16 mouse cellular contexts compared by ENCODE assay signal in the genomic region with DNA sequence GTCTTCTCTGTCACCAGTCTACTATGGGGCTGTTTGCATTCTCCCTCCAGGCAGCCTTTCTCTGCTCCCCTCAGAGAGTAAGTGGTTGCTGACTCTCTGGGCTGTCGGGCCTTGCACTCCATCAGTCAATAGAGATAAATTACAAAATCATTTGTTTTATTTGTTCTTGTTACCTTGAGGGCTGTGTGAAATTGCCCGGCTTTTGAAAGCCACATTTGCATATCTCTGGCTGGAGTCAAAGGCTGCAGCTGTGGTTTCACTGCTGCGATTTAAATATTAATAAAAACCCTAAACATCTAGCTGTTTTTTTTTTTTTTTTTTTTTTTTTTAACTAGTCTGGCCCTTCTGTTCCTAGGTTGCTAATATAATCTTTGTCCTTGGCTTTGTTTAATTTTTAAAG. TPM values are rescaled to one million over a fixed set of nuclear protein-coding genes. Genes with fewer than 3 reads are reported as not detected.
DNase-seq lines count a peak whose midpoint lies in the region; ATAC-seq and TF ChIP-seq lines count a peak whose summit lies in the region.
"Had no signal": no experiment of that assay in that cellular context is flagged by ENCODE, and none has a peak within 500 bp of the region (broad histone marks: within the 10 kb centered on the region; RNA-seq: fewer than 3 reads in every experiment).

No protein-coding gene starts in this region.

- H3K9me3 ChIP-seq in forebrain, embryonic 12.5 days, result no peaks in the 10 kb centered on the region
- H3K9me3 ChIP-seq in forebrain, postnatal 0 days (ENCODE audit: low read length), result no peaks in the 10 kb centered on the region
- no peaks in the 10 kb centered on the region for H3K9me3 ChIP-seq in midbrain, embryonic 10.5 days (replicated peaks)
- no peaks in the 10 kb centered on the region for H3K9me3 ChIP-seq in midbrain, postnatal 0 days (ENCODE audit: low read length)
- no peaks in the 10 kb centered on the region for H3K9me3 ChIP-seq in hindbrain, embryonic 13.5 days
- no peaks in the 10 kb centered on the region for H3K9me3 ChIP-seq in neural tube, embryonic 12.5 days
- H3K9me3 ChIP-seq: intestine, embryonic 15.5 days; megakaryocyte, embryonic 14.5 days had no signal

- peak overlapping the region; percentile 72 for H3K27ac ChIP-seq in forebrain, embryonic 12.5 days
- H3K27ac ChIP-seq in forebrain, postnatal 0 days (ENCODE audit: low read depth, low read length), result no peak overlapping the region
- peak overlapping the region; percentile 69 for H3K27ac ChIP-seq in midbrain, embryonic 10.5 days (replicated peaks)
- no peak overlapping the region for H3K27ac ChIP-seq in midbrain, postnatal 0 days (ENCODE audit: low read depth, low read length)
- peak overlapping the region; percentile 66 for H3K27ac ChIP-seq in hindbrain, embryonic 13.5 days
- H3K27ac ChIP-seq in neural tube, embryonic 12.5 days, result peak overlapping the region; percentile 29; the same call in 1 of the 2 replicates

- DNase-seq in forebrain, postnatal 0 days, result no peak
- no peak for DNase-seq in midbrain, embryonic 10.5 days (ENCODE audit: low spot score)
- DNase-seq in midbrain, postnatal 0 days (ENCODE audit: low spot score), result no peak
- no peak for DNase-seq in Muller cell, postnatal 12 days (ENCODE audit: inconsistent ontology term)
- no peak for DNase-seq in adrenal gland, postnatal 36 days
- DNase-seq: adrenal gland, postnatal 10 days; cerebellum, postnatal 14 days; gastrocnemius, postnatal 14 days; kidney, postnatal 36 days; left cerebral cortex, postnatal 4 days; lung, adult 2 months had no signal

- no peak for ATAC-seq in forebrain, embryonic 12.5 days (ENCODE audit: low FRiP score)
- ATAC-seq in forebrain, postnatal 0 days, result no peak
- no peak for ATAC-seq in midbrain, postnatal 0 days (ENCODE audit: low FRiP score)
- no peak for ATAC-seq in hindbrain, embryonic 13.5 days (ENCODE audit: low FRiP score)
- ATAC-seq in neural tube, embryonic 12.5 days (ENCODE audit: low FRiP score, low read depth), result no peak
- ATAC-seq: intestine, embryonic 15.5 days had no signal

- no peaks in the 10 kb centered on the region for H3K27me3 ChIP-seq in forebrain, embryonic 12.5 days
- H3K27me3 ChIP-seq in forebrain, postnatal 0 days (ENCODE audit: insufficient read depth, low read length), result no peaks in the 10 kb centered on the region
- H3K27me3 ChIP-seq in midbrain, embryonic 10.5 days (ENCODE audit: low read depth, poor library complexity, severe bottlenecking), result no peaks in the 10 kb centered on the region
- H3K27me3 ChIP-seq in midbrain, postnatal 0 days (ENCODE audit: insufficient read depth, low read length), result no peaks in the 10 kb centered on the region
- no peaks in the 10 kb centered on the region for H3K27me3 ChIP-seq in hindbrain, embryonic 13.5 days
- H3K27me3 ChIP-seq in neural tube, embryonic 12.5 days (replicated peaks), result no peaks in the 10 kb centered on the region
- H3K27me3 ChIP-seq: intestine, embryonic 15.5 days had no signal

- peaks cover 17% of the 10 kb centered on the region; the same call in 1 of the 2 replicates for H3K36me3 ChIP-seq in forebrain, embryonic 12.5 days (replicated peaks)
- H3K36me3 ChIP-seq in forebrain, postnatal 0 days (ENCODE audit: insufficient read depth), result no peaks in the 10 kb centered on the region
- peaks cover 26% of the 10 kb centered on the region for H3K36me3 ChIP-seq in midbrain, embryonic 10.5 days
- no peaks in the 10 kb centered on the region for H3K36me3 ChIP-seq in midbrain, postnatal 0 days (ENCODE audit: insufficient read depth, low read length)
- H3K36me3 ChIP-seq in hindbrain, embryonic 13.5 days, result no peaks in the 10 kb centered on the region
- peaks cover 3% of the 10 kb centered on the region; the same call in 1 of the 2 replicates for H3K36me3 ChIP-seq in neural tube, embryonic 12.5 days
- H3K36me3 ChIP-seq: intestine, embryonic 15.5 days had no signal

- TF ChIP-seq CTCF in forebrain, postnatal 0 days (IDR thresholded peaks at IDR 0.05; ENCODE audit: low read depth), result no peak
- TF ChIP-seq CTCF in midbrain, postnatal 0 days (IDR thresholded peaks at IDR 0.05), result no peak

- H3K4me2 ChIP-seq in forebrain, embryonic 12.5 days, result no peak overlapping the region
- no peak overlapping the region for H3K4me2 ChIP-seq in forebrain, postnatal 0 days (ENCODE audit: low read depth)
- H3K4me2 ChIP-seq in midbrain, postnatal 0 days (ENCODE audit: low read depth, low read length, poor library complexity, severe bottlenecking), result no peak overlapping the region
- H3K4me2 ChIP-seq in hindbrain, embryonic 13.5 days, result no peak overlapping the region
- no peak overlapping the region for H3K4me2 ChIP-seq in neural tube, embryonic 12.5 days (replicated peaks)
- H3K4me2 ChIP-seq: intestine, embryonic 15.5 days had no signal

- H3K4me3 ChIP-seq in forebrain, embryonic 12.5 days (replicated peaks), result no peak overlapping the region
- no peak overlapping the region for H3K4me3 ChIP-seq in forebrain, postnatal 0 days (ENCODE audit: low read depth, low read length)
- H3K4me3 ChIP-seq in midbrain, embryonic 10.5 days, result no peak overlapping the region
- no peak overlapping the region for H3K4me3 ChIP-seq in midbrain, postnatal 0 days (ENCODE audit: low read depth, low read length)
- H3K4me3 ChIP-seq in hindbrain, embryonic 13.5 days, result no peak overlapping the region
- H3K4me3 ChIP-seq in neural tube, embryonic 12.5 days, result no peak overlapping the region
- H3K4me3 ChIP-seq: intestine, embryonic 15.5 days; megakaryocyte, embryonic 14.5 days had no signal

- H3K4me1 ChIP-seq in forebrain, embryonic 12.5 days, result peaks cover 43% of the 10 kb centered on the region
- H3K4me1 ChIP-seq in forebrain, postnatal 0 days (ENCODE audit: insufficient read depth), result no peaks in the 10 kb centered on the region
- H3K4me1 ChIP-seq in midbrain, embryonic 10.5 days, result peaks cover 48% of the 10 kb centered on the region
- H3K4me1 ChIP-seq in midbrain, postnatal 0 days (ENCODE audit: insufficient read depth, low read length), result no peaks in the 10 kb centered on the region
- H3K4me1 ChIP-seq in hindbrain, embryonic 13.5 days (replicated peaks), result peaks cover 24% of the 10 kb centered on the region
- H3K4me1 ChIP-seq in neural tube, embryonic 12.5 days, result peaks cover 31% of the 10 kb centered on the region

- no peak overlapping the region for H3K9ac ChIP-seq in forebrain, embryonic 12.5 days
- no peak overlapping the region for H3K9ac ChIP-seq in forebrain, postnatal 0 days
- no peak overlapping the region for H3K9ac ChIP-seq in midbrain, postnatal 0 days (replicated peaks; ENCODE audit: low read length, poor library complexity, severe bottlenecking)
- H3K9ac ChIP-seq in hindbrain, embryonic 13.5 days, result no peak overlapping the region
- H3K9ac ChIP-seq in neural tube, embryonic 12.5 days, result no peak overlapping the region
- H3K9ac ChIP-seq: intestine, embryonic 15.5 days had no signal

- WGBS in forebrain, embryonic 12.5 days, result 28% methylated on average over 3 of the region's 3 CpGs
- 24% methylated on average over 3 of the region's 3 CpGs for WGBS in forebrain, postnatal 0 days
- WGBS in midbrain, embryonic 10.5 days, result 57% methylated on average over 3 of the region's 3 CpGs
- WGBS in midbrain, postnatal 0 days, result 20% methylated on average over 3 of the region's 3 CpGs
- 18% methylated on average over 3 of the region's 3 CpGs for WGBS in hindbrain, embryonic 13.5 days
- WGBS in neural tube, embryonic 12.5 days, result 16% methylated on average over 3 of the region's 3 CpGs

RNA-seq across cellular contexts. Expression of a gene that starts 17.8 kb away (rescaled TPM):
- polyA plus RNA-seq in forebrain, embryonic 12.5 days (2016; fragmentation: Nextera tagmentation; extraction: Ambion mirVana), result 62.9 and 65.4 TPM in 2 replicates
- 131 and 174 TPM in 2 replicates for total RNA-seq in forebrain, postnatal 0 days (2014; rRNA removed)
- polyA plus RNA-seq in forebrain, postnatal 0 days (2015; fragmentation: Nextera tagmentation; extraction: Ambion mirVana), result 73.3 and 92.7 TPM in 2 replicates
- polyA plus RNA-seq in midbrain, embryonic 10.5 days (2016; fragmentation: Nextera tagmentation; extraction: Ambion mirVana), result 36.1 and 47.7 TPM in 2 replicates
- 313 and 334 TPM in 2 replicates for total RNA-seq in midbrain, postnatal 0 days (2014; rRNA removed)
- 143 and 146 TPM in 2 replicates for polyA plus RNA-seq in midbrain, postnatal 0 days (2015; fragmentation: Nextera tagmentation; extraction: Ambion mirVana)
- 92.1 and 96.6 TPM in 2 replicates for polyA plus RNA-seq in hindbrain, embryonic 13.5 days (2015; fragmentation: Nextera tagmentation; extraction: Ambion mirVana)
- 71.6 and 75.1 TPM in 2 replicates for polyA plus RNA-seq in neural tube, embryonic 12.5 days (2016; fragmentation: Nextera tagmentation; extraction: Ambion mirVana)
- total RNA-seq in adrenal gland, postnatal 36 days (2021), result 100 to 1,000 TPM; 123 to 141 TPM

RNA-seq across cellular contexts. Expression of a gene that starts 19.0 kb away (rescaled TPM):
- polyA plus RNA-seq in forebrain, embryonic 12.5 days (2016; fragmentation: Nextera tagmentation; extraction: Ambion mirVana), result 101 and 105 TPM in 2 replicates
- 61.9 and 71.4 TPM in 2 replicates for total RNA-seq in forebrain, postnatal 0 days (2014; rRNA removed)
- polyA plus RNA-seq in forebrain, postnatal 0 days (2015; fragmentation: Nextera tagmentation; extraction: Ambion mirVana), result 88.1 and 96.6 TPM in 2 replicates
- polyA plus RNA-seq in midbrain, embryonic 10.5 days (2016; fragmentation: Nextera tagmentation; extraction: Ambion mirVana), result 38.8 and 57.7 TPM in 2 replicates
- 90.5 and 96.3 TPM in 2 replicates for total RNA-seq in midbrain, postnatal 0 days (2014; rRNA removed)
- polyA plus RNA-seq in midbrain, postnatal 0 days (2015; fragmentation: Nextera tagmentation; extraction: Ambion mirVana), result 95.7 and 104 TPM in 2 replicates
- 108 and 111 TPM in 2 replicates for polyA plus RNA-seq in hindbrain, embryonic 13.5 days (2015; fragmentation: Nextera tagmentation; extraction: Ambion mirVana)
- polyA plus RNA-seq in neural tube, embryonic 12.5 days (2016; fragmentation: Nextera tagmentation; extraction: Ambion mirVana), result 84.0 and 99.7 TPM in 2 replicates
- total RNA-seq in adrenal gland, postnatal 36 days (2021), result 10 to 100 TPM; 10.2 to 11.6 TPM

RNA-seq across cellular contexts. Expression of a gene that starts 35.6 kb away (rescaled TPM):
- 2.2 TPM in 2 replicates for polyA plus RNA-seq in forebrain, embryonic 12.5 days (2016; fragmentation: Nextera tagmentation; extraction: Ambion mirVana)
- 3.2 and 5.2 TPM in 2 replicates for total RNA-seq in forebrain, postnatal 0 days (2014; rRNA removed)
- polyA plus RNA-seq in forebrain, postnatal 0 days (2015; fragmentation: Nextera tagmentation; extraction: Ambion mirVana), result 3.8 and 5.1 TPM in 2 replicates
- polyA plus RNA-seq in midbrain, embryonic 10.5 days (2016; fragmentation: Nextera tagmentation; extraction: Ambion mirVana), result 3.2 and 4.0 TPM in 2 replicates
- 1.9 and 3.3 TPM in 2 replicates for total RNA-seq in midbrain, postnatal 0 days (2014; rRNA removed)
- polyA plus RNA-seq in midbrain, postnatal 0 days (2015; fragmentation: Nextera tagmentation; extraction: Ambion mirVana), result 4.5 TPM in 2 replicates
- polyA plus RNA-seq in hindbrain, embryonic 13.5 days (2015; fragmentation: Nextera tagmentation; extraction: Ambion mirVana), result 3.7 and 4.0 TPM in 2 replicates
- 3.4 and 4.3 TPM in 2 replicates for polyA plus RNA-seq in neural tube, embryonic 12.5 days (2016; fragmentation: Nextera tagmentation; extraction: Ambion mirVana)
- total RNA-seq in adrenal gland, postnatal 36 days (2021), result 10 to 100 TPM; 39.1 to 41.8 TPM

RNA-seq across cellular contexts. Expression of a gene that starts 41.7 kb away (rescaled TPM):
- polyA plus RNA-seq in forebrain, embryonic 12.5 days (2016; fragmentation: Nextera tagmentation; extraction: Ambion mirVana), result 354 and 378 TPM in 2 replicates
- total RNA-seq in forebrain, postnatal 0 days (2014; rRNA removed), result 785 and 1,503 TPM in 2 replicates
- polyA plus RNA-seq in forebrain, postnatal 0 days (2015; fragmentation: Nextera tagmentation; extraction: Ambion mirVana), result 274 and 348 TPM in 2 replicates
- polyA plus RNA-seq in midbrain, embryonic 10.5 days (2016; fragmentation: Nextera tagmentation; extraction: Ambion mirVana), result 382 and 448 TPM in 2 replicates
- 605 and 614 TPM in 2 replicates for total RNA-seq in midbrain, postnatal 0 days (2014; rRNA removed)
- 227 and 260 TPM in 2 replicates for polyA plus RNA-seq in midbrain, postnatal 0 days (2015; fragmentation: Nextera tagmentation; extraction: Ambion mirVana)
- 301 and 310 TPM in 2 replicates for polyA plus RNA-seq in hindbrain, embryonic 13.5 days (2015; fragmentation: Nextera tagmentation; extraction: Ambion mirVana)
- polyA plus RNA-seq in neural tube, embryonic 12.5 days (2016; fragmentation: Nextera tagmentation; extraction: Ambion mirVana), result 327 and 346 TPM in 2 replicates
- 10 to 100 TPM; 77.7 to 94.3 TPM for total RNA-seq in adrenal gland, postnatal 36 days (2021)

RNA-seq across cellular contexts. Expression of a gene that starts 58.7 kb away (rescaled TPM):
- 2.1 and 2.5 TPM in 2 replicates for polyA plus RNA-seq in forebrain, embryonic 12.5 days (2016; fragmentation: Nextera tagmentation; extraction: Ambion mirVana)
- 0.62 and 1.8 TPM in 2 replicates for total RNA-seq in forebrain, postnatal 0 days (2014; rRNA removed)
- polyA plus RNA-seq in forebrain, postnatal 0 days (2015; fragmentation: Nextera tagmentation; extraction: Ambion mirVana), result 1.2 and 2.4 TPM in 2 replicates
- 2.4 and 3.7 TPM in 2 replicates for polyA plus RNA-seq in midbrain, embryonic 10.5 days (2016; fragmentation: Nextera tagmentation; extraction: Ambion mirVana)
- 0.66 and 2.7 TPM in 2 replicates for total RNA-seq in midbrain, postnatal 0 days (2014; rRNA removed)
- polyA plus RNA-seq in midbrain, postnatal 0 days (2015; fragmentation: Nextera tagmentation; extraction: Ambion mirVana), result 2.9 TPM in 2 replicates
- 2.3 and 2.8 TPM in 2 replicates for polyA plus RNA-seq in hindbrain, embryonic 13.5 days (2015; fragmentation: Nextera tagmentation; extraction: Ambion mirVana)
- polyA plus RNA-seq in neural tube, embryonic 12.5 days (2016; fragmentation: Nextera tagmentation; extraction: Ambion mirVana), result 3.2 and 4.4 TPM in 2 replicates
- 1 to 10 TPM; 2.6 to 3.4 TPM for total RNA-seq in adrenal gland, postnatal 36 days (2021)

Comparison
In these comparisons a context has a peak if more than half of its experiments do, and no peak if none do; other contexts are left out.
1. H3K27ac ChIP-seq: peak in forebrain, embryonic 12.5 days (single experiment), midbrain, embryonic 10.5 days (single experiment), hindbrain, embryonic 13.5 days (single experiment) and neural tube, embryonic 12.5 days (single experiment); none in forebrain, postnatal 0 days (single experiment) and midbrain, postnatal 0 days (single experiment).